Mouse (Mus musculus) small intestine, adult 2 months (tissue): Measurements from ENCODE around the gene Npsr1. TPM values are rescaled to one million over a fixed set of nuclear protein-coding genes. Genes with fewer than 3 reads are reported as not detected.

Experiments used
- H3K27ac ChIP-seq: fragments of 200-500 bp; 2 replicates; pipeline ENCODE4 v1.5.1; 2012; ENCODE audit warnings: low read depth, low read length, control low read depth, inconsistent platforms; ENCODE audit not compliant: insufficient read depth
- H3K27me3 ChIP-seq: fragments of 200-500 bp; 2 replicates; pipeline ENCODE4 v1.6.1; 2012; ENCODE audit warnings: mild to moderate bottlenecking, moderate library complexity, low read length, inconsistent platforms; ENCODE audit not compliant: control insufficient read depth, insufficient read depth
- H3K36me3 ChIP-seq: fragments of 200-500 bp; 2 replicates; pipeline ENCODE4 v1.6.1; 2012; ENCODE audit warnings: mild to moderate bottlenecking, low read length, control low read depth, inconsistent platforms; ENCODE audit not compliant: control insufficient read depth, insufficient read depth
- H3K4me1 ChIP-seq: fragments of 200-500 bp; 2 replicates; pipeline ENCODE4 v1.6.1; 2012; ENCODE audit warnings: low read length, inconsistent platforms, mixed read lengths; ENCODE audit not compliant: control insufficient read depth, insufficient read depth, insufficient read length
- H3K4me3 ChIP-seq: fragments of 200-500 bp; 2 replicates; pipeline ENCODE4 v1.5.1; 2012; ENCODE audit warnings: low read depth, mild to moderate bottlenecking, control low read depth, inconsistent platforms, low read length, moderate library complexity
- CTCF ChIP-seq: fragments of 200-500 bp; IDR thresholded peaks from 2 replicates; pipeline ENCODE4 v1.5.1; 2012; ENCODE audit warnings: low read depth, mild to moderate bottlenecking, control low read depth, inconsistent platforms, low read length, moderate library complexity, mixed read lengths; ENCODE audit not compliant: insufficient replicate concordance, insufficient read length; ENCODE audit errors: extremely low read depth
- POLR2A ChIP-seq: fragments of 200-500 bp; IDR thresholded peaks from 2 replicates; pipeline ENCODE4 v1.6.1; 2012; ENCODE audit warnings: low read depth, mild to moderate bottlenecking, control low read depth, inconsistent platforms, low read length, moderate library complexity
- WGBS: fragments of 180-500 bp; shearing (Covaris S2); methylation state at CpG from one replicate; pipeline ENCODE4 v1.1.7; 2018; 5-methylcytosine and 5-hydroxymethylcytosine counted together
- polyA plus RNA-seq: library from polyadenylated mRNA; depleted of rRNA; stranded (reverse); fragments of >200 nt; gene quantifications from 2 replicates; pipeline ENCODE4 v1.2.3, GENCODE M21; 2012

Npsr1 gene
- polyA plus RNA-seq, 1 experiment, result not detected

DNA sequence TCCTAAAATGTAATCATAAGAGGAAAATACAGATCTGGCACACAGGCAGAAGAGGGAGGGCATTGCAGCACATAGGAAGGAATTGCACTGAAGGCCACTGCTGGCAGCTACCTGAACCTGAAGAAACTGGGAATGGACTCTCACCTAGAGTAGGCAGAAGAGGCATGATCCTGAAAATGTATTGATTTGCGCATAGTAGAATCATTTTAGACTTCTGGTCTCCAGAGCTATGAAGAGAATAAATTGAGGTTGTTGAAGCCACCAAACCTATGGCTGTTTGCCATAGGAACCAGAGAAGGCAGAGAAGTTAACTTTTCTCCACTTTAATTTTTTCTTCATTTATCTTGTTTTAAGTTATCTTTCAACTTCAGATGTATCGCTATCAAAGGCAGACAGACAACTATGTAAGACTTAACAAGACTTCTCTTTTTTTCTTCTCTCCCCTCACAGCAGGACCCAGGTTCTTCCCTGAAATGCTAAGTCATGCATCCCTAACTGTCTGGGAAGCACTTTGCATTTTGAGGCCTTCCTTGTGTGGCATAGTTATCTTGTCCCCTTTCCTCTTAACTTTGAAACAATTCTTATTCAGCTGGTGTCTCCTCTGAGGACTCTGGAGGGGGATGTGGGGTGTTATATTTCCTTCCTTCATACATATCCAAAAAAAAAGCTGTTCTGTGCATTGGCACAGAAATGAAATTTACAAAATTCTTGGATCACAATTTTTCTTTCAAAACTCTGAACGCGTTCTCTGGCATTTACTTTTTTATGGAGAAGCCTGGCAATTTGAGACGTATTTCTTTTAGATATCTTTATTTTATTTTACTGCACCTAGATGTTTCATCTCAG, 186.7 kb downstream of the Npsr1 start:
- Histone ChIP-seq H3K27me3 (no peaks in the 10 kb centered on the region), H3K36me3 (no peaks in the 10 kb centered on the region), H3K27ac (no peak overlapping the region), H3K4me1 (no peaks in the 10 kb centered on the region), H3K4me3 (no peak overlapping the region)
- 82% methylated on average over 5 of the region's 5 CpGs for WGBS
- TF ChIP-seq CTCF, result no peak
- no peak for TF ChIP-seq POLR2A

DNA sequence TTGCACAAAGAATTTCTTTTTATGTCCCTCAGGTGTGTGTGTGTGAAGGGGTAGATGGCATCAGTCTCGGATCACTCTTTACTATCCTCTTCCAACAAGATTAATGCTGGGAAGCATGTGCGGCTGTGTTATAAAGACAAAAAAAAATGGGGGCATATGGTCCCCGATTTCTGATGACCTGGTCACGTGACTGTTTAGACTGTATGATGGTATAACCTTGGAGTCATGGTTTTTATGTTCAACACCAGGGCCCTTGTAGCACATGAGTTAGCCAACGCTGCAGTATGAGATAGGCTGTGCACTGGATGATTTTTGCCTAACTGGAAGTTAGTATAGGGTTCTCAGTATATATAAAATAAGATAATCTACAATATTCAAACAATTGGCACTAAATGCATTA, 187.6 kb downstream of the Npsr1 start:
- Histone ChIP-seq H3K4me1 (no peaks in the 10 kb centered on the region), H3K36me3 (no peaks in the 10 kb centered on the region), H3K4me3 (no peak overlapping the region), H3K27me3 (no peaks in the 10 kb centered on the region), H3K27ac (no peak overlapping the region)
- TF ChIP-seq CTCF (no peak), POLR2A (no peak)
- 92% methylated on average over 5 of the region's 5 CpGs for WGBS

DNA sequence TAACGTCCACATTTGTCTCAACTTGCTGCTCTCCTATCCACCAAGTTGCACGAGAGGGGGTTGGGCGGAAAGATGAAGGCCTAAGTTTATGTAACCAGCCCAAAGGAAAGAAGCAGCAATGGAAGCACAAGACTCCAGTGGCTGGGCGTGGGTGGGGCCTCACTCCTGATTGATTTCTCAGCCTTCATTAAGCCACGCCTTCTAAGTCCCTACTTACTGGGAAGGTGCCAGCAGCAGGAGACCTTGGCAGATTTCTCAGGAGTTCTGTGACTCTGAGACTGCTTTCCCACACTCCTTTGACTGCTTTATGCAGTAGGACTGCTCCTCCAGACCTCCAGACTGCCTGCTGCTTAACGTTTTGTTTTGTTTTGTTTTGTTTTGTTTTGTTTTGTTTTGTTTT, 193.6 kb downstream of the Npsr1 start:
- TF ChIP-seq CTCF (no peak), POLR2A (no peak)
- H3K4me1 ChIP-seq, result no peaks in the 10 kb centered on the region
- no peak overlapping the region for H3K27ac ChIP-seq
- 32% methylated on average over 6 of the region's 6 CpGs for WGBS
- H3K27me3 ChIP-seq, result no peaks in the 10 kb centered on the region
- H3K4me3 ChIP-seq, result no peak overlapping the region
- no peaks in the 10 kb centered on the region for H3K36me3 ChIP-seq

DNA sequence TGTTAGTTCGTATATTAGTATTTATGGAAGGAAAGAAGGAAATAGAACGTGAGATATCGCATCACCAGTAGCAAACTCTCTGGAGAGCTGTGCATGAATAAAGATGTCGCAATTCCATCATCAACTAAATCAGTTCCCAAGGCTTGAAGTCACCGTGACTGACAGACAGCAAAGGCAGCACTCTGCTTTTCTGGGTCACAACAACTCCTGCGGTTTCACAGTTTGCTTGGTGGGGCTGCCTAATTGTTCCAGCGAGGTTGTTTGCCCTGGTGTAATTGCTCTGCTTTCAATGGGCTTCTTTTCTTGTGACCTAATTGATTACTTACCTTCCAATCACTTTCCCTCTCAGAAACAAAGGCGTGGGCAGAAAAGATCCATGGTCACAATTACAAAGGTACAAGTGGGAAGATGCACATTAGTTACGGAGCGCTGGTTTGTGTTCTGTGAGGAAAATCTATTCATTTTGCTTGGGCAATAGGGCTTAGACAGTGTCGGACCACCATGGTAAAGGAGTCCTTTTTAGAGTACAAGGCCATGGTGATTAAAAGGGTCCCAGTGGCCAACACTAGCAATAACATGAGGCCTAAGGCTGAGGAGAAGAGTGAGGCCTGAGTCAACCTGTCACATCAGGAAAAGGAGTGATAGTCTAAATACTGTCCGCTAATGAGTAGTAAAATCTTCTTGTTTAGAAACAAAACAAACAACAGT, 195.6 kb downstream of the Npsr1 start:
- TF ChIP-seq POLR2A (no peak), CTCF (no peak)
- 58% methylated on average over 12 of the region's 12 CpGs for WGBS
- no peak overlapping the region for H3K4me3 ChIP-seq
- H3K27ac ChIP-seq, result no peak overlapping the region
- H3K27me3 ChIP-seq, result no peaks in the 10 kb centered on the region
- no peaks in the 10 kb centered on the region for H3K36me3 ChIP-seq
- no peaks in the 10 kb centered on the region for H3K4me1 ChIP-seq

DNA sequence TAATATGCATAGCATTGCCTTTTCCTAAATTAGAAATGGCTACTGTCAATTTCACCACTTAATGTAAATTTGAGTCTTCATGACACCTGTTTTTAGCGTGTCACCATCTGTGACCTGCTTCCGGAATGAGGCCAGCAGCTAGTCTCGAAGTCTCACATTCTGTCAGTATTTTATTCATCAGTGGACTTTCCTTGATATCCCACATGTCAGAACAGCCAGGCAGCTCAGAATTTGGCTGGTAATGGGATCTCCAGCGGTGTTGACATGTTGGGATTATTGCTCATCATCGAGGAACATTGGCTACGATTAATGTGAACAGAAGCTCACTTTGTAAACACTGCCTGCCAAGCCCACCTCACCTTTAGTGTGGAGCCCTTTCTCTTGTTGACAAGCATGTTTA, 205.1 kb downstream of the Npsr1 start:
- WGBS, result 84% methylated on average over 6 of the region's 6 CpGs
- no peak overlapping the region for H3K4me3 ChIP-seq
- H3K27ac ChIP-seq, result no peak overlapping the region
- TF ChIP-seq POLR2A, result no peak
- TF ChIP-seq CTCF, result no peak
- H3K27me3 ChIP-seq, result no peaks in the 10 kb centered on the region
- H3K36me3 ChIP-seq, result no peaks in the 10 kb centered on the region
- H3K4me1 ChIP-seq, result no peaks in the 10 kb centered on the region

DNA sequence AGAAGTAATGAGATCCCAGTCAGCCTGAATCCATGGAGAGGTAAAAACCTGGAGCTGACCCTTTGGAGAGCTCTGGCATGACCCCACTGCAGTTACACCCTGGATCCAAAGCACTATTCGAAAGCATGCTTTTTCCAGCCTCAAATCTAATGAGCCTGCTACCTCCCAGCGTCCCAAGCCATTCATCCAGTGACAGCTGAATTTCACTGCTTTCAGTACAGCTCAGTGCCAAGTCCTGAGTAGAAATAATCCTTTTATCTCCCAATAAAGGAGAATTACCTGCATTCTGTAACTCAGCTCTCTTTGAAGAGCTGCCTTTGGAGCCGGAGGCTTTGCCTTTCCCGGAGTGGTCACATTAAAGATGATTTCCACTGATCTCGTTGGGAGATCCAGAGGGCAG, 209.2 kb downstream of the Npsr1 start:
- Histone ChIP-seq H3K4me1 (no peaks in the 10 kb centered on the region), H3K36me3 (no peaks in the 10 kb centered on the region), H3K27me3 (no peaks in the 10 kb centered on the region), H3K4me3 (no peak overlapping the region), H3K27ac (no peak overlapping the region)
- WGBS, result 59% methylated on average over 5 of the region's 5 CpGs
- TF ChIP-seq CTCF (no peak), POLR2A (no peak)

DNA sequence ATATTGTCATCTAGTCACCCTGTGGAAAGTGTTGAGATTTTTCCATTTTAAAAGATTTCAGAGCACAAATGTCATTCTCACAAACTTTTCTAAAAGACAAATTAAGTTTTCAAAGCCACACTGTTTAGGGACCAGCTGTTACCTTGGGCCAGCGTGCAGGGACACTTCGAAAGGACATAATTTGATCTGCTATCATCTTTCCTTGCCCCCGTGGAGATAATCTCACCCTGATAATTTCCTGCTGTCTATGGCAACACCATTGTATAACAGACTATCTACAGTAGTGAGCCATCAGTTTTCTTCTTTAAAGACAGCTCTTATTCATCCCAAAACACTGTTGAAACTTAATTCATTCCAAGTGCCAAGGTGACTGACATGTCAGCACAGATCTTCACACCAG, 209.6 kb downstream of the Npsr1 start:
- no peaks in the 10 kb centered on the region for H3K27me3 ChIP-seq
- WGBS, result 58% methylated on average over 3 of the region's 3 CpGs
- H3K4me3 ChIP-seq, result no peak overlapping the region
- no peak overlapping the region for H3K27ac ChIP-seq
- TF ChIP-seq CTCF (no peak), POLR2A (no peak)
- no peaks in the 10 kb centered on the region for H3K4me1 ChIP-seq
- H3K36me3 ChIP-seq, result no peaks in the 10 kb centered on the region

DNA sequence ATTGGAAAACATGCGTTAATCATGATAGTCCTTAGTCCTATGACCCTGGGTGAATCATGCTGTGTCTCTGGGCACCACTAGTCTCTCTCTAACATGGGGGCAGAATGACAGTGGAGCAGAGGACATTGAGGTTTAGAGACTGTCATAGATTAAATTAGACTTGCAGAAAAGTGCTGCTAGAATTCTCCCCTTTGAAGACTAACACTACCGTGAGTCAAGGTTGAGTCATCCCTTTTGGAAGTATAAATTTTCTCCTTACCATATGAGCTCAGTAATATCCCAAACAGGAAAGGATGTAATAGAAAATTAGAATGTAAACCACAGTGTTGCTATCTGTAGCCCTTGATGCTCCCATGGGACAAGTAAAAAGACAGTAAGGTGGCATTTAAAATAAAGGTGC, 218.0 kb downstream of the Npsr1 start:
- Histone ChIP-seq H3K27ac (no peak overlapping the region), H3K4me1 (no peaks in the 10 kb centered on the region), H3K27me3 (no peaks in the 10 kb centered on the region), H3K36me3 (no peaks in the 10 kb centered on the region), H3K4me3 (no peak overlapping the region)
- whole genome bisulfite sequencing, result 89% methylated on average over 2 of the region's 2 CpGs
- TF ChIP-seq POLR2A (no peak), CTCF (no peak)
